Mouse (Mus musculus): ENCODE measurements around the gene 4930453N24Rik. TPM values are rescaled to one million over a fixed set of nuclear protein-coding genes. Genes with fewer than 3 reads are reported as not detected.

Gene 4930453N24Rik
- 10 to 100 TPM; 48.6 to 48.7 TPM for total RNA-seq (2023)

DNA sequence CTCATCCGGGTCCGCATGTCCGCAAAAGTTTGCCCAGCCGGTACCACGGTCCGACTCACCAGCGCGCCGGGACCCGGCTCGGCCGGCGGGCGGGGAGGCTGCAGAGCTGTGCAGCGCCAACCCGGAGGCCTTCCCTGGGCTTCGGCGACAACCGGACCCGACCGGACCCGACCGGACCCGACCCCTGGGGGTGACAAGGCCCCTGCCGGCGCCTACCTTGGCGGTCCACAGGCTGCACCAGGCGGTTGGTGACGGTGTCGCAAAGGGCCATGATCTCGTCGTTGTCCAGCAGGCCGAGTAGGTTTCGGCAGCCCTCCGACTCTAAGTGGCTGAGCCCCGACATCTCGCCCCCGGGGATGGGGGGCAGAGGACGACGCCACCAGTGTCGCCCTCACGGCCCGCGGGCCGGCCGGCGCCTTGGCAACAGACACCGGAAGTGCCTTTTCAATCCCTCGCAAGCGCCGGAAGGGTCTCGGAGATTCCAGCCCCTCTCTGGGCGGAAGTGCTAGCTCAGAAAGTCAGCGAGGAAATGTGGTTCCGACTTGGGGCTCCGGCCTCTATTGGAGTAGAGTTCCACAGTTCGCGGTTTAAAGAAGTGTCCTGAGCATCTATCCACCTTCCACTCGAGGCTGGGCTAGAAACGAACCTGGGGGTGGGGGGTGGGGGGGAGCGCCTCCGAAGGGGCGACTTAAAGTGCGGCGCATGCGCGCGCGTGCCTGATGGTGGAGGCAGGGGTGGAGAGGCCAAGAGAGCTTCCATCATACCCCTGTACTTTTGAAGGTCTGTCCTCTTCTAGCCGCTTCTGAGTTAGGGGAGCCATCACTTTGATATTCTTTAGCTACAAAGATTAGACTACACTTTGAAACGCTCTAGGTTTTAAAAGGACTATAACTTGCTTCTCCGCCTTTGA lies at the start of gene 4930453N24Rik:
4930453N24Rik (minus strand) TSS at position 641 of the 910 bp plus-strand sequence.

Other genes starting within 250 kb of the 4930453N24Rik start
- gene Csnka2ip, start 168.8 kb downstream of the 4930453N24Rik start, total RNA-seq (2023) = not detected
- gene Zfp654, start 80.5 kb upstream of the 4930453N24Rik start, total RNA-seq (2023) = 10 to 100 TPM; 31.0 to 33.6 TPM
- gene Cggbp1, start 80.8 kb upstream of the 4930453N24Rik start, total RNA-seq (2023) = 100 to 1,000 TPM; 111 to 115 TPM